45 mouse cellular contexts compared by ENCODE assay signal in the genomic region with DNA sequence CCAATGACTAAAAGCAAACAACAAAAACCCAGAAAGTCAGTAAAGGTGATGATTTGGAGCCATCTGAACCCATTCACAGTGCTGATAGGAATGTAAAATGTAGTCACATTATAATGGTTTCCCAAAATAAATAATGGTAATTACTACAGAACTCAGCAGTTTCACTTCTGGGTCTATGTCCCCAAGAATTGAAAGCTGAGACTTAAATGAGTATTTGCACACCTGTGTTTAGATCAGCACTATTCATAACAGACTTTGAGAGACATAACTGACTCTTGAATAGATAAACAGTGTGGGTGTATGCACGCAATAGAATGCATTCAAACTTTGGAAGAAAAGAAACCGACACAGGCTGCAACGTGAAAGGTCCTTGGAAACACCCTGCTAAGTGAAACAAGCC. TPM values are rescaled to one million over a fixed set of nuclear protein-coding genes. Genes with fewer than 3 reads are reported as not detected.
"Had no signal": no experiment of that assay in that cellular context is flagged by ENCODE, and none has a peak within 500 bp of the region (broad histone marks: within the 10 kb centered on the region; RNA-seq: fewer than 3 reads in every experiment).

No protein-coding gene starts in this region.

- H3K4me3 ChIP-seq: heart, embryonic 10.5 days; heart, embryonic 12.5 days; heart, embryonic 13.5 days; heart, embryonic 15.5 days; hindbrain, embryonic 10.5 days; hindbrain, embryonic 12.5 days; hindbrain, embryonic 13.5 days; hindbrain, embryonic 15.5 days; intestine, embryonic 15.5 days; kidney, embryonic 15.5 days; layer of hippocampus, adult 2 months had no signal

- ATAC-seq: hindbrain, postnatal 0 days; inflammation-experienced regulatory T-cells, adult 6 months; intestine, embryonic 15.5 days; intestine, embryonic 16.5 days; intestine, postnatal 0 days had no signal

- H3K36me3 ChIP-seq: heart, embryonic 10.5 days; heart, embryonic 12.5 days; heart, embryonic 13.5 days; heart, embryonic 15.5 days; hindbrain, embryonic 10.5 days; hindbrain, embryonic 12.5 days; hindbrain, embryonic 13.5 days; hindbrain, embryonic 15.5 days; intestine, embryonic 15.5 days; kidney, embryonic 15.5 days had no signal

- H3K9ac ChIP-seq: heart, embryonic 12.5 days; heart, embryonic 13.5 days; heart, embryonic 15.5 days; hindbrain, embryonic 12.5 days; hindbrain, embryonic 13.5 days; hindbrain, embryonic 14.5 days; hindbrain, embryonic 15.5 days; intestine, embryonic 15.5 days; kidney, embryonic 15.5 days had no signal

- H3K9me3 ChIP-seq: heart, embryonic 10.5 days; heart, embryonic 13.5 days; heart, embryonic 15.5 days; hindbrain, embryonic 10.5 days; hindbrain, embryonic 12.5 days; hindbrain, embryonic 13.5 days; hindbrain, embryonic 15.5 days; intestine, embryonic 15.5 days; kidney, embryonic 15.5 days had no signal

- H3K4me1 ChIP-seq: heart, embryonic 10.5 days; heart, embryonic 12.5 days; heart, embryonic 13.5 days; heart, embryonic 15.5 days; hindbrain, embryonic 10.5 days; hindbrain, embryonic 12.5 days; hindbrain, embryonic 13.5 days; hindbrain, embryonic 15.5 days; intestine, embryonic 15.5 days had no signal

- H3K27me3 ChIP-seq: heart, embryonic 12.5 days; heart, embryonic 13.5 days; heart, embryonic 15.5 days; hindbrain, embryonic 12.5 days; hindbrain, embryonic 13.5 days; hindbrain, embryonic 15.5 days; intestine, embryonic 15.5 days; kidney, embryonic 15.5 days had no signal

- H3K27ac ChIP-seq: heart, embryonic 10.5 days; heart, embryonic 13.5 days; heart, embryonic 15.5 days; hindbrain, embryonic 10.5 days; hindbrain, embryonic 12.5 days; hindbrain, embryonic 13.5 days; hindbrain, embryonic 14.5 days; hindbrain, embryonic 15.5 days; hindbrain, postnatal 0 days; intestine, embryonic 15.5 days; kidney, embryonic 15.5 days; kidney, postnatal 0 days; layer of hippocampus, adult 2 months had no signal

- H3K4me2 ChIP-seq: heart, embryonic 11.5 days; heart, embryonic 12.5 days; heart, embryonic 13.5 days; heart, embryonic 15.5 days; hindbrain, embryonic 12.5 days; hindbrain, embryonic 13.5 days; hindbrain, embryonic 14.5 days; hindbrain, embryonic 15.5 days; intestine, embryonic 15.5 days; kidney, embryonic 15.5 days had no signal

- DNase-seq: heart, postnatal 10 days; heart, postnatal 14 days; heart, postnatal 36 days; heart, postnatal 4 days; kidney, adult 11 months; kidney, adult 18-20 months; kidney, adult 2 months; kidney, adult 8-10 months; kidney, adult 9 months; kidney, postnatal 10 days; kidney, postnatal 14 days; kidney, postnatal 25 days; kidney, postnatal 36 days; kidney, postnatal 4 days; layer of hippocampus, adult 9-11 months; layer of hippocampus, postnatal 36 days had no signal

RNA-seq across cellular contexts. Expression of a gene that starts 4.0 kb away (rescaled TPM):
- total RNA-seq: hematopoietic stem cell, adult 5-6 weeks; hindbrain, postnatal 0 days; layer of hippocampus, adult 2 months; layer of hippocampus, adult 8-10 months; layer of hippocampus, postnatal 10 days; layer of hippocampus, postnatal 14 days; layer of hippocampus, postnatal 25 days; layer of hippocampus, postnatal 36 days had no signal
- polyA plus RNA-seq: heart, embryonic 10.5 days; heart, embryonic 11.5 days; heart, embryonic 12.5 days; heart, embryonic 13.5 days; heart, embryonic 14.5 days; heart, embryonic 15.5 days; heart, embryonic 16.5 days; hindbrain, embryonic 10.5 days; hindbrain, embryonic 11.5 days; hindbrain, embryonic 12.5 days; hindbrain, embryonic 13.5 days; hindbrain, embryonic 14.5 days; hindbrain, embryonic 15.5 days; inflammation-experienced regulatory T-cells, adult 6 months; intestine, embryonic 14.5 days; intestine, embryonic 15.5 days; intestine, embryonic 16.5 days; intestine, postnatal 0 days; kidney, embryonic 14.5 days; large intestine, adult 2 months had no signal
